10 mouse cellular contexts compared by ENCODE assay signal in the genomic region with DNA sequence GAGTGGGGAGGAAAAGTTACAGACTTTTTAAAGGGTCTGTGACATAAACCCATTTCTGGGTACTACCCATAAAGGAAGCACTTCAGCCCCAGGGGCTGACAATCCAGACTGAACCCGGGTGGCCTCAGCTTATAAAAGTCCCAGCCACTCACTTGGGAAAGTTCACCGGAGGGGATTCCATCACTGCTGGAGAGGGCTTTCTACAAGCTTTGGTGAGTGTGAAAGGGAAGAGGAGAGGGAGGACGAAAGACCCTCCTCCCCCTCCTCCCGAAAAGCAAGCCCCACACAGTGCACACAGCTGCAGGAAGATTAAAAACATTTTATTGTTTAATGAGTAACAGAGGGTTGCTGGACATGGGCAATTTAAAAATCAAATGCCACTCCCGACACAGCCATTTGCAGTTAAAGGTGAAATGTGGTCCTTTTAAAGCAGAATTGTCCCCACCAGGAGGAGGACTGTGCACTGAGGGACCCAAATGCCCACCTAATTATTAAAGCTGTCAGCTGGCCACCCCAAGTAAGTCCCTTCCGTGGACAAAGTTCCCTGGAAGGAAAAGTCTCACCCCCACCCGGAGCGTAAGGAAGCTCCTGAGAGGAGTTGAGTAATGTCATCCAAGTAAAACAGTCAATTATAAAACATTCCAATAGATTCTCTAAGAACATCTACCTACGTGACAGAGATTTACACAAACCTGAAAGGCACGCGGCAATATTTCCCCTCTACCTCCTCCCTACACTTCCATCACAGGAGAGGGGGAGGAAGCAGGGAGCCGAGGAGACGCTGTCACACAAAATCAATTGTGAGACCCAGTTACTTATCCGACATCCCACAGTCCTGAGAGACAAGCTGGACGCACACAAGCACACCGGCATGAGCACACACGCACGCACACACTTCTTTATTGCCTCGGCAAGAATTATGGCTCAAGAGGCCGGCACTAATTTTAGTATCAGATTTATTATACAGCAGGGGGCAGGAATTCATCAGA. TPM values are rescaled to one million over a fixed set of nuclear protein-coding genes. Genes with fewer than 3 reads are reported as not detected.
A peak's percentile ranks its signal among the peaks of the same experiment; 100 is the strongest.
DNase-seq lines count a peak whose midpoint lies in the region; ATAC-seq lines count a peak whose summit lies in the region.
"Had no signal": no experiment of that assay in that cellular context is flagged by ENCODE, and none has a peak within 500 bp of the region (broad histone marks: within the 10 kb centered on the region; RNA-seq: fewer than 3 reads in every experiment).

No protein-coding gene starts in this region.

- H3K4me3 ChIP-seq in kidney, embryonic 16.5 days (ENCODE audit: low read length) = no peak overlapping the region
- no peak overlapping the region for H3K4me3 ChIP-seq in embryonic facial prominence, embryonic 12.5 days
- H3K4me3 ChIP-seq in hindbrain, embryonic 14.5 days (replicated peaks; ENCODE audit: low read length) = no peak overlapping the region
- no peak overlapping the region for H3K4me3 ChIP-seq in midbrain, embryonic 16.5 days (ENCODE audit: low read depth, low read length)
- H3K4me3 ChIP-seq: liver, embryonic 12.5 days had no signal

- peak overlapping the region; percentile 14; the same call in 1 of the 2 replicates for H3K4me2 ChIP-seq in kidney, embryonic 16.5 days (replicated peaks; ENCODE audit: low read depth, low read length)
- H3K4me2 ChIP-seq in embryonic facial prominence, embryonic 12.5 days (replicated peaks) = no peak overlapping the region; the same call in 1 of the 2 replicates
- no peak overlapping the region for H3K4me2 ChIP-seq in hindbrain, embryonic 14.5 days (replicated peaks)
- no peak overlapping the region for H3K4me2 ChIP-seq in midbrain, embryonic 16.5 days (ENCODE audit: low read length)
- H3K4me2 ChIP-seq: liver, embryonic 12.5 days had no signal

- 0 out of 2 replicates have a peak overlapping the region, but pooled peaks have one; percentile 48 for H3K9ac ChIP-seq in kidney, embryonic 16.5 days (replicated peaks; ENCODE audit: low read length)
- no peak overlapping the region for H3K9ac ChIP-seq in embryonic facial prominence, embryonic 12.5 days
- peak overlapping the region; percentile 14; the same call in 1 of the 2 replicates for H3K9ac ChIP-seq in hindbrain, embryonic 14.5 days
- H3K9ac ChIP-seq in midbrain, embryonic 16.5 days (ENCODE audit: low read depth, low read length) = 0 out of 2 replicates have a peak overlapping the region, but pooled peaks have one; percentile 3
- H3K9ac ChIP-seq: liver, embryonic 12.5 days had no signal

- peaks cover under 1% of the 10 kb centered on the region; the same call in 1 of the 2 replicates for H3K36me3 ChIP-seq in kidney, embryonic 16.5 days (ENCODE audit: insufficient read depth, low read length)
- H3K36me3 ChIP-seq in embryonic facial prominence, embryonic 12.5 days = peaks cover 2% of the 10 kb centered on the region; the same call in 1 of the 2 replicates
- peaks cover 6% of the 10 kb centered on the region for H3K36me3 ChIP-seq in hindbrain, embryonic 14.5 days (replicated peaks; ENCODE audit: control insufficient read depth, insufficient read depth)
- H3K36me3 ChIP-seq in midbrain, embryonic 16.5 days (ENCODE audit: control insufficient read depth, insufficient read depth, low read length) = no peaks in the 10 kb centered on the region
- H3K36me3 ChIP-seq: liver, embryonic 12.5 days had no signal

- no peak for ATAC-seq in kidney, embryonic 16.5 days (ENCODE audit: low FRiP score, low TSS enrichment)
- peak; percentile 66 for ATAC-seq in embryonic facial prominence, embryonic 12.5 days (ENCODE audit: insufficient number of reproducible peaks, insufficient read depth, low FRiP score, low TSS enrichment)
- ATAC-seq in hindbrain, embryonic 14.5 days (ENCODE audit: low FRiP score) = no peak
- ATAC-seq in midbrain, embryonic 16.5 days = 0 out of 2 replicates have a peak, but pooled peaks have one; percentile 30
- ATAC-seq: liver, embryonic 12.5 days had no signal

- WGBS in kidney, embryonic 16.5 days = 12% methylated on average over 20 of the region's 20 CpGs
- 18% methylated on average over 20 of the region's 20 CpGs for whole genome bisulfite sequencing in embryonic facial prominence, embryonic 12.5 days
- WGBS in hindbrain, embryonic 14.5 days = 11% methylated on average over 20 of the region's 20 CpGs
- WGBS in midbrain, embryonic 16.5 days = 12% methylated on average over 20 of the region's 20 CpGs

- peaks cover 83% of the 10 kb centered on the region for H3K4me1 ChIP-seq in kidney, embryonic 16.5 days (ENCODE audit: insufficient read depth, low read length)
- peaks cover 72% of the 10 kb centered on the region for H3K4me1 ChIP-seq in embryonic facial prominence, embryonic 12.5 days
- H3K4me1 ChIP-seq in hindbrain, embryonic 14.5 days (replicated peaks; ENCODE audit: control insufficient read depth, insufficient read depth, low read length) = peaks cover 71% of the 10 kb centered on the region
- peaks cover 37% of the 10 kb centered on the region for H3K4me1 ChIP-seq in midbrain, embryonic 16.5 days (ENCODE audit: control insufficient read depth, insufficient read depth, low read length)

- no peaks in the 10 kb centered on the region for H3K27me3 ChIP-seq in kidney, embryonic 16.5 days (ENCODE audit: insufficient read depth, low read length)
- no peaks in the 10 kb centered on the region for H3K27me3 ChIP-seq in embryonic facial prominence, embryonic 12.5 days
- no peaks in the 10 kb centered on the region for H3K27me3 ChIP-seq in hindbrain, embryonic 14.5 days (ENCODE audit: control insufficient read depth, insufficient read depth, low read length)
- no peaks in the 10 kb centered on the region for H3K27me3 ChIP-seq in midbrain, embryonic 16.5 days (ENCODE audit: control insufficient read depth, insufficient read depth, low read depth, low read length)
- H3K27me3 ChIP-seq: liver, embryonic 12.5 days had no signal

- H3K27ac ChIP-seq in kidney, embryonic 16.5 days (ENCODE audit: low read length) = peak overlapping the region; percentile 84
- H3K27ac ChIP-seq in embryonic facial prominence, embryonic 12.5 days = peak overlapping the region; percentile 72
- H3K27ac ChIP-seq in hindbrain, embryonic 14.5 days = 0 out of 2 replicates have a peak overlapping the region, but pooled peaks have one; percentile 39
- H3K27ac ChIP-seq in midbrain, embryonic 16.5 days (ENCODE audit: low read length) = peak overlapping the region; percentile 18; the same call in 1 of the 2 replicates
- H3K27ac ChIP-seq: liver, embryonic 12.5 days had no signal

- H3K9me3 ChIP-seq in kidney, embryonic 16.5 days (ENCODE audit: low read length) = no peaks in the 10 kb centered on the region
- no peaks in the 10 kb centered on the region for H3K9me3 ChIP-seq in embryonic facial prominence, embryonic 12.5 days
- H3K9me3 ChIP-seq in hindbrain, embryonic 14.5 days (ENCODE audit: control insufficient read depth, low read length) = no peaks in the 10 kb centered on the region
- H3K9me3 ChIP-seq in midbrain, embryonic 16.5 days (replicated peaks; ENCODE audit: control insufficient read depth, low read length, poor library complexity, severe bottlenecking) = no peaks in the 10 kb centered on the region
- H3K9me3 ChIP-seq: liver, embryonic 12.5 days had no signal

- no peak for DNase-seq in kidney, postnatal 25 days
- no peak for DNase-seq in hindbrain, embryonic 14.5 days (ENCODE audit: low spot score)
- DNase-seq in c-Kit-positive CD71-positive TER-119-positive erythroid progenitor cells, embryonic 14.5 days (ENCODE audit: low spot score) = no peak
- DNase-seq in cerebellum, adult 11 months = no peak
- no peak for DNase-seq in gastrocnemius, adult 8-10 months (ENCODE audit: low spot score in 2 of 2)
- DNase-seq: kidney, adult 8-10 months had no signal

RNA-seq across cellular contexts. Expression of a gene that starts 24.1 kb away (rescaled TPM):
- 24.3 and 30.0 TPM in 2 replicates for polyA plus RNA-seq in kidney, embryonic 16.5 days (2015; fragmentation: Nextera tagmentation; extraction: Ambion mirVana)
- polyA plus RNA-seq in embryonic facial prominence, embryonic 12.5 days (2016; fragmentation: Nextera tagmentation; extraction: Ambion mirVana) = 22.0 and 25.8 TPM in 2 replicates
- 22.4 and 26.5 TPM in 2 replicates for polyA plus RNA-seq in hindbrain, embryonic 14.5 days (2014; fragmentation: Nextera tagmentation; extraction: Ambion mirVana)
- 29.4 and 32.8 TPM in 2 replicates for polyA plus RNA-seq in midbrain, embryonic 16.5 days (2015; fragmentation: Nextera tagmentation; extraction: Ambion mirVana)
- 100 to 1,000 TPM; 150 to 209 (median 176) TPM for total RNA-seq in gastrocnemius, adult 8-10 months (2022)

Comparison
In these comparisons a context has a peak if more than half of its experiments do, and no peak if none do; other contexts are left out.
1. ATAC-seq: peak in embryonic facial prominence, embryonic 12.5 days (single experiment) and midbrain, embryonic 16.5 days (single experiment); none in kidney, embryonic 16.5 days (single experiment) and hindbrain, embryonic 14.5 days (single experiment).
2. H3K27ac ChIP-seq: peak in every context shown above with its lines; median percentile 84 in kidney, embryonic 16.5 days; 72 in embryonic facial prominence, embryonic 12.5 days; 39 in hindbrain, embryonic 14.5 days; 18 in midbrain, embryonic 16.5 days.